Mouse (Mus musculus) liver, adult 10 weeks (tissue): Measurements from ENCODE around the gene Ankrd53. TPM values are rescaled to one million over a fixed set of nuclear protein-coding genes. Genes with fewer than 3 reads are reported as not detected.

ENCODE experiments used
- polyA plus RNA-seq: library from polyadenylated mRNA; stranded (reverse); fragments of 350-450 nt; fragmentation: Illumina TruSeq; extraction: RNeasy Lipid Tissue Mini Kit (QIAGEN cat#74804); gene quantifications from one replicate; pipeline ENCODE4 v1.2.3, GENCODE M21; 2014; ENCODE audit warnings: low read depth, low replicate concordance

Ankrd53 gene
- polyA plus RNA-seq = not detected

GRCm38 (mm10) chr6:83762344-83762743, at the start of gene Ankrd53:
Gene Ankrd53 (plus strand): TSS chr6:83762644.

GRCm38 (mm10) chr6:83742761-83743160, 19.7 kb upstream of the Ankrd53 start, which contains the start of gene Atp6v1b1:
Gene Atp6v1b1 (plus strand): TSS chr6:83742990.

GRCm38 (mm10) chr6:83775638-83776293, 13.3 kb downstream of the Ankrd53 start, which contains the start of gene Tex261:
Gene Tex261 (minus strand): TSS chr6:83775813.

DNA sequence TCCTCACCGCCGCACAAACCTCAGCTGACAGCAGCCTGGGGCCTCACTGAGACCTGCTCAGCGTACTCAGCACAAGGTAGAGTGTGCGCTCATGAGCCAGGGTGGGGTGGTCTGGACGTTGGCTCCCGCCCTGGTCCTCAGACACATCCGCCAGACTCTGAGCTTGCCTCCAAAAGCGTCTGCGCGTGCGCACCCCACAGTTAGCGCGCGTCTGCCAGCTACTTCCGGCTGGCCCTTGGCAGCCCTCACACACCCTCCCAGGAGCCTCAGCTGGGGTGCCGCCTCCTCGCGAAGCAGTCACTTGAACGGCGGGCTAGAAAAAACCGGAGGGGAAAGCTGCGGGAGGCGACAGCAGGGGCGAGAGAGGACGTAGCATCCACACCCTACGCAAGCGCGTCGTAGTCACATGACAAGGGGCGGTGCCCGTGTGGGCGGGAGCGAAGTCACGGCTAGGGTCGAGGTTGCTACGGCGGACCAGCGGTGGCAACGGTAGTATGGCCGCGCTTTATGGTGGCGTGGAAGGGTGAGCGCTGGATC, 32.4 kb downstream of the Ankrd53 start, which contains the start of gene Nagk:
TSS of gene Nagk (plus strand) at position 223 of the 537 bp plus-strand sequence.

Other genes starting within 250 kb of the Ankrd53 start
- 0.45 TPM for gene Actg2, start 226.4 kb upstream of the Ankrd53 start, polyA plus RNA-seq
- gene Stambp, start 189.9 kb upstream of the Ankrd53 start, polyA plus RNA-seq = 25.5 TPM
- 20.3 TPM for gene Clec4f, start 106.5 kb upstream of the Ankrd53 start, polyA plus RNA-seq
- 1.6 TPM for gene Cd207, start 84.8 kb upstream of the Ankrd53 start, polyA plus RNA-seq
- not detected for gene Vax2, start 51.4 kb upstream of the Ankrd53 start, polyA plus RNA-seq
- gene Atp6v1b1, start 19.7 kb upstream of the Ankrd53 start, polyA plus RNA-seq = not detected
- gene Tex261, start 13.2 kb downstream of the Ankrd53 start, polyA plus RNA-seq = 23.1 TPM
- 5.1 TPM for gene Nagk, start 32.3 kb downstream of the Ankrd53 start, polyA plus RNA-seq
- gene Paip2b, start 69.1 kb downstream of the Ankrd53 start, polyA plus RNA-seq = 23.9 TPM
- gene Zfp638, start 104.5 kb downstream of the Ankrd53 start, polyA plus RNA-seq = 81.7 TPM
- 1.1 TPM for gene Dysf, start 245.9 kb downstream of the Ankrd53 start, polyA plus RNA-seq